Mouse (Mus musculus): ENCODE data around the gene Fam214a. TPM values are rescaled to one million over a fixed set of nuclear protein-coding genes. Genes with fewer than 3 reads are reported as not detected.
"Not testable (repeated sequence)": the region's sequence is repeated elsewhere in the genome, so short reads cannot be mapped to it uniquely, and the experiment has no call there.

The Fam214a gene
- total RNA-seq, 2 experiments from 2014 or later, result 21.0 to 29.4 TPM

DNA sequence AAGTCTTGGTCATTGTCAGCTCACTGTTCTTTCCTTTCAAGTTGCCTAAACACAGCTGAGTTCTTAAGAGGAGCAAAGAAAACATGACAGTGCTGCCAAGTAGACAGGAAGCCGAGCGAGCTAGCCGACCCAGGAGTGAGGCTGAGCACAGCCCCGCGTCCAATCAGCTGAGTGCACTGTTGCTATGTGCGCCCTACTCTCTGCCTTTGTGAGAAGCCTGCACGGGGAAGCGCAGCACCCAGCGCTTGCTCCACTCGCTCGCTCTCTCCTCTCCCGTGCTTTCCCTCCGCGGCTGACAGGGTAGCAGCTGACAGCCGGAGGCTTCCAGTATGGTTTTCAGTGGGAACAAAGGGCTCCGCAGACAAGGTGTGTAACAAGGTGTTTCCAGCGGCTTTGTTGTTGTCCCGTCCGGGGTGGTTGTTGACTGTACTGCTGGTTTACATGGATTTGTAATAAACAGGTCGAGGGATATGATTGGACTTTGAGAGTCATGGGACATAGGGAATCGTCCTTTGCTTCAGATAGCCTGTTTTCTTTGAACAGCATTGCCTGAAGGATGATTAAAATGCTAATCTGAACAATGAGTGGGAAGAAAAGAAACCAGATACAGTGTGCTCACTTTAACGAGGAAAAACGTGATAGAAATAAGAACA lies 23.4 kb downstream of the Fam214a start:
- DNase-seq, result peak; percentile 93
- Histone ChIP-seq H3K27ac (peak overlapping the region; percentile 95), H3K4me3 (peak overlapping the region; percentile 70)
- no peak for TF ChIP-seq CTCF (IDR thresholded peaks at IDR 0.05)
- intact Hi-C loops (cut with DNase I), result loop anchor here (2.0 kb wide), 1 partner anchor 23 kb away; the partner anchor contains the start of gene Fam214a

DNA sequence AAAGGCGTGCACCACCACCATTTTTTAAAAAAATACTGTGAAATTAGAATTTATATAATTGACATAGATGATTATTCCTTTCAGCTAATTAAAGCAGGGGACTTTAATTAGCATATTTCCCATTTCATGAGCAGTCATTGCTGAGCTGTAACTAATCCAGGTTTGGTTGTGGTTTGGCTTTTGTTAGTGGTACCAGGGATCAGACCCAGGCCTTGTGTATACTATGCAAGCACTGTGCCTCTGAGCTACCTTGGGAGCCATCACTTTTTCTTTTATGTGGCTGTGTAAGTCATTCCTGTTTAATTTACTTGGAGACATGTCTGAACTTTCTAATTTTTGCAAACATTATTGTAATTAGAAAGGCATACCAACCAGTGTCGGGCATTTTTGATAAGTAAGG lies 24.6 kb downstream of the Fam214a start:
- DNase-seq, result no peak
- intact Hi-C loops (cut with DNase I), result no loop called here
- Histone ChIP-seq H3K4me3 (peak overlapping the region; percentile 70), H3K27ac (peak overlapping the region; percentile 95)
- no peak for TF ChIP-seq CTCF (IDR thresholded peaks at IDR 0.05)

DNA sequence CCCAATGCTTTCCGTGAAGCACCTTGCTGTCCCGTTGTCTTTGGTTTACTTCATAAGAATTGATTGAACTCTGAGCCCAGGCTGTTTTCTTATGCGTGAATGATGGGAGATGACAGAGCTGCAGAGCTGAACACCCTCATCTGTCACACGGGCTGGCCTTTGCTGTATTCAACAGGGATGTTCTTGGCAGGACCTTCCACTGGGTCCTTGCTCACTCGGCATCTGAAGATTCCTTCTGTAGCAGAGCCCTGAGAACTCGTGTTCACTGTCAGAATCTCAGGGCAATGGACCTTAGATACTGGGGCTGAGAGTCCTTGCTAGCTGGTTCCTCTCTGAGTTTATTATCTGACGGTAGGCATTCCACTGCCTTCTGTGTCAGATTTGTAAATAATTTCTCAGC lies 25.3 kb downstream of the Fam214a start:
- H3K4me3 ChIP-seq, result peak overlapping the region; percentile 70
- DNase-seq, result no peak
- peak overlapping the region; percentile 95 for H3K27ac ChIP-seq
- intact Hi-C loops (cut with DNase I), result no loop called here
- TF ChIP-seq CTCF (IDR thresholded peaks at IDR 0.05), result no peak

DNA sequence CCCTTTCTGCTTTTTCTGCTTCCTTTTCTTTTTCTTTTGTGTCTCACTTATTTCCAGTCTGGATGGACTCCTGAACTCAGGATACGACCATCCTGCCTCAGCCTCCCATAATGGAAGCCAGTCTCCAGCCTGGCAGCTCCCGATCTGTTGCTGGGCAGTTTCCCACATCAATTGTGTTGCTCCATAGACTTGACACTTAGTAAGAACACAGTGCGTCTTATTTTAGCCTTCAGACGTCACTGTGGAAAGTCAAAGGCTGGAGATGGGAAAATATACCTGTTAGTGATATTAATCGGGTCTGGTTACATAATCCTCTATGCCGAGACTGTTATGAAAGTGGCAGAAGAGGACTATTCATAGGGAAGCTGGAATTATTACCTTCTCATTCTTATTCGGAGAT lies 26.2 kb downstream of the Fam214a start:
- intact Hi-C loops (cut with DNase I), result no loop called here
- Histone ChIP-seq H3K27ac (peak overlapping the region; percentile 95), H3K4me3 (peak overlapping the region; percentile 70)
- DNase-seq, result peak; percentile 45
- TF ChIP-seq CTCF (IDR thresholded peaks at IDR 0.05), result no peak

DNA sequence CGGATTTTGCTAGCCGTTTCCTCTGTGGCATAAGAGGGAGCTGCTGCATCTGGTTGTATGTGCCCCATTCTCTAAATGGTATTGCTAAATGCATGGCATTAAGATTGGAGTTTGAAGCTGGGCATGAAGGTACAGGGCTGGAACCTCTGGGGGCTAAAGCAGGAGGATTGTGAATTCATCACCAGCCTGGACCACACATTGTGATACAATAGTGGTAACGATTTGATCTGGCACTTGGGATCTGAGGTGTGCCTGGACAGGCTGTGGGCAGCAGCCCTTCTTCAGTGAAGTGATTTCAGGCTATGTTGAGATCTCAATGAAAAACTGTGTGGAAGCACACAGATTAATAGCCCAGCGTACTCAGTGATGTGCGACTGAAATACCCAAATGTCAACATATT lies 26.7 kb downstream of the Fam214a start:
- Histone ChIP-seq H3K27ac (peak overlapping the region; percentile 95), H3K4me3 (peak overlapping the region; percentile 70; the same call in 1 of the 2 replicates)
- DNase-seq, result no peak
- intact Hi-C loops (cut with DNase I), result no loop called here
- no peak for TF ChIP-seq CTCF (IDR thresholded peaks at IDR 0.05)

DNA sequence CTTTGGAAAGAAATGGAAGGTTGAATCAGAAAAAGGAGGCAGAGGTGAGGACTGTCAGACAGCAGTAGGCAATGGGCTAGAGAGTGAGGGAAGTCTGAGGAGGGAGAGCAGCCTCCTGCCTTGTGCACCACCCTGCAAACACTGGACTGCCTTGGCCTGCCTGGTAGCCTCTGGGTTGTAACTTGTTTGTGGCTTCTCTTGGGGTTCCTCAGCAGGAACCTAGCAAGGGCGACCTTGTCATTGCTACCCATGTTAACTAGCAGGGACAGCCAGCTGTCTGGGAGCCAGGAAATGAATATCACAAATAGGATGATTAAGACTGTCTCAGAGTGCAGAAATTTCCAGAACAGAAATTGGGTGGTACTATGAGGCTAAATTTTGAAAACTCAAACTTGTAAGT lies 27.2 kb downstream of the Fam214a start:
- Histone ChIP-seq H3K4me3 (no peak overlapping the region), H3K27ac (peak overlapping the region; percentile 95)
- no peak for TF ChIP-seq CTCF (IDR thresholded peaks at IDR 0.05)
- intact Hi-C loops (cut with DNase I), result no loop called here
- peak; percentile 62 for DNase-seq

DNA sequence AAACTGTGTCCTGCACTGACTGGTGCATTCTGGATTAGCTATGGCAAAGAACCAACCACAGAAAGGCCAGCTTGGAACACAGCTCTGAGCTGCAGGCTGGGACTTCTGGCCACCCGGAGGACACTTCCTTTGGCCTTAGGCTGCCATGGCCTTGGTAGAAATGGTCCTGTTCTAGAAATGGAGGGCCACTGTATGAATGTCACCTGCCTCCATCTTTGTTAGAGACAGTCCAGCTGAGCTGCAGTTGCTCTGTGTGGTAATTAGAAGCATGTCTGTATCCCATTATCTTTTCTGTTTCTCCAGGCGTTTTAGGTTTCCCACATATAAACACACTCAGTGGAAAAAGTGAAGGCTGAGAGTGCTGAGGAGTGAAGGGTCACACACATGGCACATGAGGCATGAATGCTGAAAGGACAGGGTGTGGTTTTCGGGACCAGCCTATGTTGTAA lies 29.0 kb downstream of the Fam214a start:
- no peak for TF ChIP-seq CTCF (IDR thresholded peaks at IDR 0.05)
- Histone ChIP-seq H3K27ac (peak overlapping the region; percentile 95), H3K4me3 (peak overlapping the region; percentile 9; the same call in 1 of the 2 replicates)
- intact Hi-C loops (cut with DNase I), result no loop called here
- peak; percentile 39 for DNase-seq

DNA sequence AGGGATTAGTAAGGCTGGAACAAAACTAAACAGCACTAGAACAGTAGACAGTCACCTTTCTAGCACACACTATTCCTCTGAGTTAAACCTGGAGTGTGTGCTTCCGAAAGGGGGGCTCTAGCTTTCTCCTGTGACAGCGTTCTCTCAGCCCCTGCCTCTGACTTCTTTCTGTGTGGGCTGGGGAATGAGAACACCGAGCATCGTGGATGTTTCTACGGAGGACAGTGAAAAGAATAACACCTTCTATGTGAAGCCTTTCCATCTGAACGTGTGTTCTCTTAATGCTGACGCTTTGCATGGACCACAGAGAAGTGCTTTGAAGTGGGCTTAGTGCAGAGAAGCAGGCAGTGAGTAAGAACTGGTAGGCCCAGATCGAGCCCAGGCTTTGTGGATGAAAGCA lies 29.5 kb downstream of the Fam214a start:
- TF ChIP-seq CTCF (IDR thresholded peaks at IDR 0.05), result no peak
- intact Hi-C loops (cut with DNase I), result no loop called here

DNA sequence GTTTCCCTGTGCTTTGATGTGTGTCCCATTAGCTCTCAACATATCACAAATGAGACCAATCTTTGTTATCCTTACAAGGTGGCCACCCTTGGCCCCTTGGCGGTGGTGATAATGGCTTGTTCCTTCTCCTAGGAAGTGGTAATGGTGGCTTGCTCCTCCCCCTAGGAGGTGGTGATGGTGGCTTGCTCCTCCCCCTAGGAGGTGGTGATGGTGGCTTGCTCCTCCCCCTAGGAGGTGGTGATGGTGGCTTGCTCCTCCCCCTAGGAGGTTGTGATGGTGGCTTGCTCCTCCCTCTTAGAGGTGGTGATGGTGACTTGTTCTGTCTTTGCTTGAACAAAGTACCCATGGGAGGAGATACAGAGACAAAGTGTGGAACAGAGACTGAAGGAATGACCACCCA lies 30.0 kb downstream of the Fam214a start:
- H3K4me3 ChIP-seq; intact Hi-C loops (cut with DNase I); DNase-seq: not testable (repeated sequence)
- H3K27ac ChIP-seq, result peak overlapping the region; percentile 95

More for the DNA sequence above, 29.5 kb downstream of the Fam214a start:
- Histone ChIP-seq H3K27ac (peak overlapping the region; percentile 95), H3K4me3 (0 out of 2 replicates have a peak overlapping the region, but pooled peaks have one; percentile 13)
- DNase-seq, result no peak

DNA sequence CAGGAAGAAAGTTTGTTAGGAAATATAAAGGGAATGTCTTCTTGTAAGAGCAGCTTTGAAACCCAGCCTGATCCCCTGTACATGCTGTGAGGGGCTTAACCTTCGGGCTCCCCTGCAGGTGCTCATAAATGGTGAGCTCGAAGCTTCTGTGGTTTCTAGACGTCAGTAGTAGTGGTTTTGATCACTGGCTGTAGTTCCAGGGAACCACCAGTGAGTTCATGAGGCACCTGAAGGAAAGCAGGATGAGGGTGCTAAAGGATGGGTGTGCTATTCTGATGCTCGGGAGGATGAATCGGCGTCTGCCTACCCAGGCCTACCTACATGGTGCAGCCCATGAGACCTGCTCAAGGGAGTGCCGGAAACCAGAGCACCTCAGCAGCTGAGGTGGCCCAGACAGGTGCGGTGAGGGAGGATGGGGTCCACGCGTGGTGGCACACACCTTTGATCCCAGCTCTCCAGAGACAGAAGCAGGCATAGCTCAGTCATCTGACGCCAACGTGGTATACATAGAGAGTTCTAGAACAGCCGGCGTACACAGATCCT lies 32.6 kb downstream of the Fam214a start:
- H3K4me3 ChIP-seq, result no peak overlapping the region
- H3K27ac ChIP-seq, result peak overlapping the region; percentile 68
- no peak for TF ChIP-seq CTCF (IDR thresholded peaks at IDR 0.05)
- DNase-seq, result no peak
- intact Hi-C loops (cut with DNase I), result no loop called here

DNA sequence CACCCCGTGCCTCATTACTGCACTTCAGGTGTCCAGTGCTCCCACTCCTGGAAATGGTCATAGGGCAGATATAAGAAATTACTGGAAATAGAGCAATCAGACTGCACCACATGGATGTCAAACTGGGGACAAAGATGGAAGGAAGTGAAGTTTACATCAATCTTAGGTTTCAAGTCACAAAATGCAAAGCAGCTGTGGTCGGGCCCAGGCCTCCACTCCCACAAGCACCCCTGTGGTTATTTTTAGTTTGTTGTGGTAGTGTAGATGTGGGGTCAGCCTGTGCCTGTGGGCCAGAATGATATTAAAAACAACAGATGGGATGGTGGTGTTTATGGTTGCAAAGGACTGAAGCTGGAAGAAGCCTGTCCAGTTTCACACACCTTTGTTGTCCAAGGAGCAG lies 33.1 kb downstream of the Fam214a start:
- TF ChIP-seq CTCF (IDR thresholded peaks at IDR 0.05), result no peak
- intact Hi-C loops (cut with DNase I), result no loop called here
- DNase-seq, result no peak
- Histone ChIP-seq H3K27ac (peak overlapping the region; percentile 68), H3K4me3 (no peak overlapping the region)

DNA sequence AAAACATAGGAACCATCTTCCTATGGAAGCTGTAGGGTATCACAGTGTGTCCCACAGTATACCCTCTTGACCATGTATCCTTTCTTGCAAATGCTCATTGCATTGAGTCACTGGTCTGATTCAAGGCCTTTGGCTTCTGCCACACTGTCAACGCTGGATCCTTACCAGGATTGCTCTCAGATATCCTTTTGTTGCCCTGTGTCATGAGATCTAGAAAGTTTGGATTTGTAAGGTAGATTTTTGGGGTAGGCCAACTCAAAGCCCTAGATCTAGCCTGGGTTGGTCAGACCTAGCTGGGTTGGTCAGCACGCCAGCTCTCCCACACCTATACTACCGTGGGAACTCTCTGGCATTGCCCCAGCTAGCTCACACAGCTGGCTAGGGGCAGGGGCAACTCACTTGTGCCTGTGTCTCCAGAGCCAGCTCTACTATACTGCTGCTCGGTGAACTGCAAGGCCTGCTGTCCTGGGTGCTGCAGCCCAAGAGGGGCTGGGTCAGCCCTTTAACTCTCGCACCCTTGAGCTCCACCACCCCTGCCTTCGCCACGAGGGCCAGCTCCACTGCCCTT lies 36.3 kb downstream of the Fam214a start:
- intact Hi-C loops (cut with DNase I), result no loop called here
- Histone ChIP-seq H3K4me3 (no peak overlapping the region), H3K27ac (peak overlapping the region; percentile 83)
- no peak for TF ChIP-seq CTCF (IDR thresholded peaks at IDR 0.05)
- peak; percentile 34 for DNase-seq

DNA sequence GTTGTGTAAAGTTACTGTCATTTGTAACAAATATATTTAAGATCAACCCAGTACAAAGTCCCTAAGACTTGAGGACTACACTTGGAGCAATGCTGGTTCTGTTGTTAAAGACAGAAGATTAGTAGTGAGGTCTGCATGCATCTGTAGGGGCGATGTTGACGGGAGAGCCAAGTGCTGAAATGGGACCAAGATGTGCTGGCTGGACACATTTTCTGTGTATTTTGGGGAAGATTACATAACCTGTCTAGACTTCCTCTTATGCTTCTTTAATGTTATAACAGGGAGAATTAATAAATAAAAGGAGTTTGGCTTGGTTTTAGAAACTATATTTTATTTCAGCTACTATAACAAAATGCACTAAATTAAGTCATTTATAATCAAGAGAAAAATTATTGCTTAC lies 37.3 kb downstream of the Fam214a start:
- TF ChIP-seq CTCF (IDR thresholded peaks at IDR 0.05), result no peak
- intact Hi-C loops (cut with DNase I), result loop anchor here (5.0 kb wide), 1 partner anchor 38 kb away; the partner anchor contains the start of gene Fam214a
- peak overlapping the region; percentile 83 for H3K27ac ChIP-seq
- no peak for DNase-seq
- H3K4me3 ChIP-seq, result no peak overlapping the region

All from gastrocnemius, adult 2 months (tissue).